Mouse (Mus musculus): ENCODE measurements around the gene Gm2564. TPM values are rescaled to one million over a fixed set of nuclear protein-coding genes. Genes with fewer than 3 reads are reported as not detected.

Gene Gm2564
- polyA plus RNA-seq (2015; fragmentation: Nextera tagmentation; extraction: Ambion mirVana): 0.75 and 1.4 TPM in 2 replicates

GRCm38 (mm10) chr4:42629419-42629818, at the start of gene Gm2564:
Gene Gm2564, plus strand, starts transcription at chr4:42629719.

GRCm38 (mm10) chr4:42611895-42612294, 17.6 kb upstream of the Gm2564 start, which contains the start of gene Gm10591:
Gene Gm10591, plus strand, starts transcription at chr4:42612195.

DNA sequence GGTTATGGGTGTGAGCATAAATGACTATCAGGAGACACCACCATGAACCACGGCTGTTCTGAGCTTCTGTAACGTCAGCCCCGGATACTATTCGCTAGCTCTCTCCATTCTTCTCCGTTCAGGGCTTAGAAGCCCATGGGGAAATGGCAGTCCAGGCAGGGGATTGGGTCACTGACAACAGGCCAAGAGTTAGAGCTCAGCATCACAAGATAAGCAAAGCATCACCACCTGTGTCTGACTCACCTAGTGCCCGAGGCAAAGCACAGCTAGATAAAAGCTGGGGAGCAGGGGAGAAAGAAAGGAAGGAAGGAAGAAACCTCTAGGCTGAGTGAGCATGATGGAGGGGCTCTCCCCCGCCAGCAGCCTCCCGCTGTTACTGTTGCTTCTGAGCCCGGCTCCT, 25.4 kb downstream of the Gm2564 start, which contains the start of gene Ccl27b:
TSS of gene Ccl27b (plus strand) at position 301 of the 400 bp plus-strand sequence.

DNA sequence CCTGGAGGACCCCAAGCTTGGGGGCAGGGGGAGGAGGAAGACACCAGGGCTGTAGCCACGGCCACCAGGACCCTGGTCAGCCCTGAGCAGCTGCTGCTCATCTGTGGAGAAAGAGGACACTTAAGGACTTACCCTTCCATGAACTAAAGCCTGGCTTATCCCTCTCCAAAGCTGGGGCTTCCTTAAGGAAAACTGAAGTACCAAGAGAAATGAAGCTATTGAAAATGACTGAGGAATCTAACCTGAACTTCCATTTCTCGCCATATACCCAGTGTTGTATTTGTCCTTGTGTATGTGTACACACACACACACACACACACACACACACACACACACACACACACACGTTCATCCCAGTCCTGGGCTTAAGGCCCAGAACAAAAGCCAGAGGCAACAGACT, 32.3 kb downstream of the Gm2564 start, which contains the start of gene Il11ra2:
TSS of gene Il11ra2 (minus strand) at position 101 of the 400 bp plus-strand sequence.

Other genes starting within 250 kb of the Gm2564 start
- not detected in 2 replicates for gene Gm21586, start 190.3 kb upstream of the Gm2564 start, polyA plus RNA-seq (2015; fragmentation: Nextera tagmentation; extraction: Ambion mirVana)
- 0.19 TPM in 2 replicates for gene Gm2163, start 163.0 kb upstream of the Gm2564 start, polyA plus RNA-seq (2015; fragmentation: Nextera tagmentation; extraction: Ambion mirVana)
- not detected in 2 replicates for gene Fam205a2, start 101.5 kb upstream of the Gm2564 start, polyA plus RNA-seq (2015; fragmentation: Nextera tagmentation; extraction: Ambion mirVana)
- not detected in 2 replicates for gene Gm10591, start 17.5 kb upstream of the Gm2564 start, polyA plus RNA-seq (2015; fragmentation: Nextera tagmentation; extraction: Ambion mirVana)
- not detected in 2 replicates for gene Ccl27b, start 25.5 kb downstream of the Gm2564 start, polyA plus RNA-seq (2015; fragmentation: Nextera tagmentation; extraction: Ambion mirVana)
- not detected in 2 replicates for gene Il11ra2, start 32.2 kb downstream of the Gm2564 start, polyA plus RNA-seq (2015; fragmentation: Nextera tagmentation; extraction: Ambion mirVana)
- gene 4930578G10Rik, start 105.8 kb downstream of the Gm2564 start, polyA plus RNA-seq (2015; fragmentation: Nextera tagmentation; extraction: Ambion mirVana): 0.48 and 1.2 TPM in 2 replicates
- 0.49 and 0.62 TPM in 2 replicates for gene Ccl19, start 126.9 kb downstream of the Gm2564 start, polyA plus RNA-seq (2015; fragmentation: Nextera tagmentation; extraction: Ambion mirVana)
- 0.65 and 0.81 TPM in 2 replicates for gene Ccl21a, start 144.3 kb downstream of the Gm2564 start, polyA plus RNA-seq (2015; fragmentation: Nextera tagmentation; extraction: Ambion mirVana)
- 0.28 TPM in 1 of 2 replicates, not detected in the other for gene Fam205a1, start 224.2 kb downstream of the Gm2564 start, polyA plus RNA-seq (2015; fragmentation: Nextera tagmentation; extraction: Ambion mirVana)
- gene Gm12394, start 227.1 kb downstream of the Gm2564 start, polyA plus RNA-seq (2015; fragmentation: Nextera tagmentation; extraction: Ambion mirVana): 0.46 and 0.48 TPM in 2 replicates
- 4.9 and 5.1 TPM in 2 replicates for gene Fam205c, start 244.5 kb downstream of the Gm2564 start, polyA plus RNA-seq (2015; fragmentation: Nextera tagmentation; extraction: Ambion mirVana)